Mouse (Mus musculus): ENCODE data around the gene Capn13. TPM values are rescaled to one million over a fixed set of nuclear protein-coding genes. Genes with fewer than 3 reads are reported as not detected.

The Capn13 gene
- not detected in 2 replicates for polyA plus RNA-seq (2016; fragmentation: Nextera tagmentation; extraction: Ambion mirVana)

- Histone ChIP-seq H3K9me3 (no peaks in the 10 kb centered on the region), H3K36me3 (no peaks in the 10 kb centered on the region), H3K27ac (no peak within 1 kb of the TSS), H3K9ac (replicated peaks) (no peak within 1 kb of the TSS), H3K4me3 (replicated peaks) (no peak within 1 kb of the TSS), H3K4me1 (replicated peaks) (no peaks in the 10 kb centered on the region), H3K27me3 (no peaks in the 10 kb centered on the region), H3K4me2 (no peak within 1 kb of the TSS)
- 78% methylated on average over 2 of the region's 2 CpGs for WGBS
- no peak for ATAC-seq (ENCODE audit: insufficient number of reproducible peaks, insufficient read depth, low FRiP score, low TSS enrichment, low read depth)
These were observed at the start of gene Capn13 for GRCm38 (mm10) chr17:73400862-73401261. Gene Capn13, minus strand, starts transcription at chr17:73400866.

- H3K9me3 ChIP-seq: no peaks in the 10 kb centered on the region
- no peaks in the 10 kb centered on the region for H3K4me1 ChIP-seq (replicated peaks)
- H3K27me3 ChIP-seq: no peaks in the 10 kb centered on the region
- no peak overlapping the region for H3K4me3 ChIP-seq (replicated peaks)
- H3K4me2 ChIP-seq: no peak overlapping the region
- H3K36me3 ChIP-seq: no peaks in the 10 kb centered on the region
- H3K27ac ChIP-seq: no peak overlapping the region
- H3K9ac ChIP-seq (replicated peaks): no peak overlapping the region
- ATAC-seq (ENCODE audit: insufficient number of reproducible peaks, insufficient read depth, low FRiP score, low TSS enrichment, low read depth): no peak
These were observed 48.4 kb upstream of the Capn13 start for GRCm38 (mm10) chr17:73449104-73449503.

DNA sequence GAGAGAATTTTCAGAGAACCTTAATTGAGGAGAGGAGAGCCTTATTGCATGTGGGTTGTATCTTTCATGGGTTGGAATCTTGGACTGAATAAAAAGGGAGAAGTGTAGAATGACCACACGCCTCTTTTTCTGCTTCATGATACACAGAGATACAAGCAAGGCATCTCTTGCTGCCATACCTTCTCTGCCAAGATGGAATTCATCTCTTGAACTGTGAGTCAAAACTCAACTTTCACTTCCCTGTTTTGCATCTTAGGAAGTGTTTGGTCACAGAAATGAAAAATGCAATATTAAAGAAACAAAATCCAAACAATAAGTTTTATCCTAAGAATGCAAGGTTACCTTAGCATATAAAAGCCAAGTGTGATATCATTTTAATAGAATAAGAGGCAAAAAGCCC is 40.1 kb upstream of the Capn13 start:
- no peak overlapping the region for H3K4me2 ChIP-seq
- H3K36me3 ChIP-seq: no peaks in the 10 kb centered on the region
- no peaks in the 10 kb centered on the region for H3K27me3 ChIP-seq
- H3K9me3 ChIP-seq: no peaks in the 10 kb centered on the region
- no peaks in the 10 kb centered on the region for H3K4me1 ChIP-seq (replicated peaks)
- ATAC-seq (ENCODE audit: insufficient number of reproducible peaks, insufficient read depth, low FRiP score, low TSS enrichment, low read depth): no peak
- no peak overlapping the region for H3K9ac ChIP-seq (replicated peaks)
- no peak overlapping the region for H3K27ac ChIP-seq
- no peak overlapping the region for H3K4me3 ChIP-seq (replicated peaks)
- 77% methylated on average over 1 of the region's 1 CpGs for WGBS

GRCm38 (mm10) chr17:73432564-73433006 is 31.9 kb upstream of the Capn13 start:
- WGBS: 22% methylated on average over 2 of the region's 2 CpGs
- Histone ChIP-seq H3K9ac (replicated peaks) (no peak overlapping the region), H3K27me3 (no peaks in the 10 kb centered on the region), H3K4me2 (no peak overlapping the region), H3K27ac (no peak overlapping the region), H3K4me3 (replicated peaks) (no peak overlapping the region), H3K9me3 (no peaks in the 10 kb centered on the region), H3K36me3 (no peaks in the 10 kb centered on the region), H3K4me1 (replicated peaks) (no peaks in the 10 kb centered on the region)
- no peak for ATAC-seq (ENCODE audit: insufficient number of reproducible peaks, insufficient read depth, low FRiP score, low TSS enrichment, low read depth)

DNA sequence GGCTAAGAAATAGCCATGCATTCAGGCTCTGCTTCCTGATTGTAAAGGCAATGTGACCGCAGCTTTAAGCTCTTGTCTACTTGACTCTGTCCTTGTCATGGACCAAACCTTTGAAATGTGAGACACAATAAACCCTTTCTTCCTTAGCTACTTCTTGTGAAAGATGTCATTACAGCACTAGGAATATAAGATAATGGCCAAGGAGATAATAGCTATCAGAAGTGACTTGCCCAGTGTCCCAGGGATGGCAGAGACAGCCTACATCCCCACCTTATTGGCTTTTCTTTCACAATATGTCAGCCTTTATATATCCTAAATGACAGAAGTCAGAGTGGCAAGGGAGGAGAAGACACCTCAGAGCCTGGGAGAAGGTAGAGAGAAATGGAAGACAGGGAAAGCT is 31.4 kb upstream of the Capn13 start:
- 74% methylated on average over 1 of the region's 1 CpGs for WGBS
- ATAC-seq (ENCODE audit: insufficient number of reproducible peaks, insufficient read depth, low FRiP score, low TSS enrichment, low read depth): no peak
- no peak overlapping the region for H3K27ac ChIP-seq

GRCm38 (mm10) chr17:73417382-73417781 is 16.7 kb upstream of the Capn13 start:
- no peak overlapping the region for H3K4me3 ChIP-seq (replicated peaks)
- no peak for ATAC-seq (ENCODE audit: insufficient number of reproducible peaks, insufficient read depth, low FRiP score, low TSS enrichment, low read depth)
- H3K4me2 ChIP-seq: no peak overlapping the region
- H3K9ac ChIP-seq (replicated peaks): no peak overlapping the region
- WGBS: 27% methylated on average over 2 of the region's 2 CpGs
- no peaks in the 10 kb centered on the region for H3K27me3 ChIP-seq
- peaks cover 14% of the 10 kb centered on the region; the same call in 1 of the 2 replicates for H3K4me1 ChIP-seq (replicated peaks)
- H3K9me3 ChIP-seq: no peaks in the 10 kb centered on the region
- H3K27ac ChIP-seq: no peak overlapping the region
- no peaks in the 10 kb centered on the region for H3K36me3 ChIP-seq

More for the DNA sequence above, 31.4 kb upstream of the Capn13 start:
- no peak overlapping the region for H3K4me3 ChIP-seq (replicated peaks)
- H3K36me3 ChIP-seq: no peaks in the 10 kb centered on the region
- H3K27me3 ChIP-seq: no peaks in the 10 kb centered on the region
- H3K4me2 ChIP-seq: no peak overlapping the region
- H3K9me3 ChIP-seq: no peaks in the 10 kb centered on the region
- H3K4me1 ChIP-seq (replicated peaks): no peaks in the 10 kb centered on the region
- no peak overlapping the region for H3K9ac ChIP-seq (replicated peaks)

DNA sequence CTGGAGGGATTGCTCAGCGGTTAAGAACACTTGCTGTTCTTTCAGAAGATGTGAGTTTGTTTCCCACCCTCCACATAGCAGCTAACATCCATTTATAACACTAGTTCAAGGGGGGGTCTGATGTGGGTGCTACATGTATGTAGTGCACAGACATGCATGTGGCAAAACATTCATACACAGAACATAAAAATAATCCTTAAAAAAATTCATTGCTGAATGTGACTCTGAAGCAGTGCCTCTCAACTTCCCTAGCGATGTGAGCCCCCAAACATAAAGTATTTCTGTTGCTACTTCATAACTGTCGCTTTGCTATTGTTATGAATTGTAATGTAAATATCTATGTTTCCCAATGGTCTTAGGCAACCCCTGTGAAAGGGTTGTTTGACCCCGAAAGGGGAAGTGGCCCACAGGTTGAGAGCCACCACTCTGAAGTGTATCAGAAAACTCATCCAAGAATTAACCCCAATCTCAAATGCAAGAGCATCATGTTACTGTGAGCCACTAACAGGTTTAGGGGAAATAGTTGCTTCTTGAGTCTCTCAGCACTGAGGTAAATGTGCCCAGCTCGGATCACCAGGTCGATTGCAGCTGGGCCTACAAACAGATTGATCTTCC is 15.6 kb upstream of the Capn13 start:
- no peaks in the 10 kb centered on the region for H3K36me3 ChIP-seq
- peaks cover 14% of the 10 kb centered on the region; the same call in 1 of the 2 replicates for H3K4me1 ChIP-seq (replicated peaks)
- no peak overlapping the region for H3K27ac ChIP-seq
- H3K9me3 ChIP-seq: no peaks in the 10 kb centered on the region
- H3K4me2 ChIP-seq: no peak overlapping the region
- H3K4me3 ChIP-seq (replicated peaks): no peak overlapping the region
- ATAC-seq (ENCODE audit: insufficient number of reproducible peaks, insufficient read depth, low FRiP score, low TSS enrichment, low read depth): no peak
- 61% methylated on average over 6 of the region's 6 CpGs for WGBS
- no peak overlapping the region for H3K9ac ChIP-seq (replicated peaks)
- H3K27me3 ChIP-seq: no peaks in the 10 kb centered on the region

DNA sequence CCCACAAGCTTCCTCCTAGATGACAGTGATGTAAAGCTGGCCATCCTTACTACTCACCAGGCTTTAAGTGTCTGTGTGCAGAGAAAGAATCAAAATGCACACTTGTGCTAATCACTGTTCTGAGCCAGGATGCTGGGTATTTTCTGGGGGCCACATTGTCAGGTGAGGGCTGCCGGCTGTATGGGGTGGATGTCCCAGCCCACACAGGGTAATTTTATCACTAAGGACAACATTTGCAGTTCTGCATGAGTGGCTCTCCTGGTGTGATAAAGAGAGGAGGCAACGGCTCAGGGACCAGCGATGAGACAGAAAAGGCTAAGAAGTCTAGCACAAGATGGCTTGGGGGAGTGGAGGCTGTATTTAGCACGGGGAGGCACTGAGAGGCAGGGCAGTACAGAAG is 11.2 kb upstream of the Capn13 start:
- H3K27ac ChIP-seq: no peak overlapping the region
- H3K4me3 ChIP-seq (replicated peaks): no peak overlapping the region
- H3K9ac ChIP-seq (replicated peaks): no peak overlapping the region
- 59% methylated on average over 4 of the region's 4 CpGs for WGBS
- no peaks in the 10 kb centered on the region for H3K36me3 ChIP-seq
- no peaks in the 10 kb centered on the region for H3K9me3 ChIP-seq
- H3K27me3 ChIP-seq: 0 out of 2 replicates have a peak, but pooled peaks cover 4% of the 10 kb centered on the region
- H3K4me1 ChIP-seq (replicated peaks): peaks cover 7% of the 10 kb centered on the region; the same call in 1 of the 2 replicates
- H3K4me2 ChIP-seq: no peak overlapping the region
- ATAC-seq (ENCODE audit: insufficient number of reproducible peaks, insufficient read depth, low FRiP score, low TSS enrichment, low read depth): no peak

DNA sequence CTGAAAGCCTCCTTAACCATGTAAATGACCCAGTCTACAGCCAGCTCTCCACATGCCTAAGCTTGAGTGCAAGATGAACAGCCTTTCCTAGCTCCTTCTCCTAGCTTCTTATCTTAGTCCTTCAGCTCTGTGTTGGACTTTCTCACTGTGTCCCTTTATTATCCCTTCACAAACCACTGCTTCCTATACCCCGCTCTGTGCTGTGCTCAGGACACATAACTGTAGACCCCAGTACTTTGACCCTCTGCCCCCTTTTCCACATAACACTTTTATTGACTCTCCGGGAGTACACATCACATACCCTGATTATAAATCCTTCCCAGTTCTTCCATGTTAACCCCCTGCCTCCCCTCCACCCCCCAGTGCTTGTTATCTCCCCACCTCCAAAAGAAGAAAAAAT is 606 bp upstream of the Capn13 start:
- no peaks in the 10 kb centered on the region for H3K4me1 ChIP-seq (replicated peaks)
- 57% methylated on average over 2 of the region's 2 CpGs for WGBS
- H3K9ac ChIP-seq (replicated peaks): no peak overlapping the region
- H3K36me3 ChIP-seq: no peaks in the 10 kb centered on the region
- no peak overlapping the region for H3K27ac ChIP-seq
- ATAC-seq (ENCODE audit: insufficient number of reproducible peaks, insufficient read depth, low FRiP score, low TSS enrichment, low read depth): no peak
- H3K27me3 ChIP-seq: no peaks in the 10 kb centered on the region
- H3K9me3 ChIP-seq: no peaks in the 10 kb centered on the region
- H3K4me2 ChIP-seq: no peak overlapping the region
- no peak overlapping the region for H3K4me3 ChIP-seq (replicated peaks)

DNA sequence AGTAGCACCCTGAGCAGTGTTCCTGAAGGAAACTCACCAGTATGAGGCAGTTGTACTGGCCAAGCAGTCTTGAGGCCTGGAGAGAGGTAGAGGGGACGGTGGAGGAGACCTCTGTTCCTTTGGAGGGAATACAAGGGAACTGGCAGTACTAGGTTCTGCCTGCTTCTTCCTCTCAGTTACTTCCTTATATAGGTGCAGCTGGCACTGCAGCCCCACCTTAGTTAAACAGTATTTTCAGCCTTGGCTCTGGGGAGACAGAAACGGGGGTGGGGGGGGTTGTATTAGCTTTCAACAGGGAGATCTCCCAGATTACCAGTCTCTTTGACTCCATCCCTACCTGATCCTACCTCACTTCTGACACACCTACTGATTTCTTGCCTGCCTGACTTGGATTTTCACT is 1.5 kb downstream of the Capn13 start:
- no peaks in the 10 kb centered on the region for H3K4me1 ChIP-seq (replicated peaks)
- no peaks in the 10 kb centered on the region for H3K9me3 ChIP-seq
- no peak overlapping the region for H3K27ac ChIP-seq
- WGBS: 63% methylated on average over 2 of the region's 2 CpGs
- no peak overlapping the region for H3K9ac ChIP-seq (replicated peaks)
- no peaks in the 10 kb centered on the region for H3K36me3 ChIP-seq
- no peak for ATAC-seq (ENCODE audit: insufficient number of reproducible peaks, insufficient read depth, low FRiP score, low TSS enrichment, low read depth)
- no peak overlapping the region for H3K4me2 ChIP-seq
- no peaks in the 10 kb centered on the region for H3K27me3 ChIP-seq
- H3K4me3 ChIP-seq (replicated peaks): no peak overlapping the region

DNA sequence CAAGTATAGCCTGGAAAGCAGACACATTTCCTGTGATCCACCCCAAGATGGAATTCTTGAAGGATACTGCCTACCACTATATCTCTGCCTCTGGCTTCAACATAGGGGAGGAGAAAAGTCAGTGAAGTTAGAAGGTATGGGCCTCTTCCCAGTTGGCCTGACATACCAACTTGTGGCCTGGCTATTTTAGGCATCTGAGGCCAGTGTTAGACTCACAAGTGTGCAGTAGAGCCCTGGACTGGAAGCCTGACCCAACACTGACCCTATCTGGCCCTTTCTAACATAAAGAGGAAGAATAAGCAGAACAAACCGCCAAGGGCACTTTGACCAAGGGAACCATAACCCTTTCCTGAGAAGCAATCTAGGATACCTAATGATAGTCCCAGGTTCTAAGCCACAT is 7.3 kb downstream of the Capn13 start:
- Histone ChIP-seq H3K27ac (no peak overlapping the region), H3K27me3 (no peaks in the 10 kb centered on the region), H3K4me1 (replicated peaks) (peaks cover 5% of the 10 kb centered on the region; the same call in 1 of the 2 replicates), H3K4me3 (replicated peaks) (no peak overlapping the region), H3K9ac (replicated peaks) (no peak overlapping the region), H3K9me3 (no peaks in the 10 kb centered on the region), H3K4me2 (no peak overlapping the region), H3K36me3 (no peaks in the 10 kb centered on the region)
- no peak for ATAC-seq (ENCODE audit: insufficient number of reproducible peaks, insufficient read depth, low FRiP score, low TSS enrichment, low read depth)
- 74% methylated on average over 1 of the region's 1 CpGs for WGBS

GRCm38 (mm10) chr17:73391771-73392170 is 8.9 kb downstream of the Capn13 start:
- no peak overlapping the region for H3K9ac ChIP-seq (replicated peaks)
- no peak for ATAC-seq (ENCODE audit: insufficient number of reproducible peaks, insufficient read depth, low FRiP score, low TSS enrichment, low read depth)
- H3K4me3 ChIP-seq (replicated peaks): no peak overlapping the region
- no peaks in the 10 kb centered on the region for H3K9me3 ChIP-seq
- WGBS: 79% methylated on average over 4 of the region's 4 CpGs
- no peaks in the 10 kb centered on the region for H3K36me3 ChIP-seq
- H3K27me3 ChIP-seq: no peaks in the 10 kb centered on the region
- peaks cover 5% of the 10 kb centered on the region; the same call in 1 of the 2 replicates for H3K4me1 ChIP-seq (replicated peaks)
- H3K4me2 ChIP-seq: no peak overlapping the region
- no peak overlapping the region for H3K27ac ChIP-seq

Measured in limb, embryonic 12.5 days (tissue).